Mouse (Mus musculus): Measurements from ENCODE around the gene Xpo4. TPM values are rescaled to one million over a fixed set of nuclear protein-coding genes. Genes with fewer than 3 reads are reported as not detected.

Gene Xpo4
- total RNA-seq, 2 experiments from 2014 or later: 11.6 to 12.8 TPM

- intact Hi-C loops (cut with DNase I): no loop called here
- no peak for DNase-seq
Measured at GRCm38 (mm10) chr14:57545526-57545925, 119.7 kb downstream of the Xpo4 start.

DNA sequence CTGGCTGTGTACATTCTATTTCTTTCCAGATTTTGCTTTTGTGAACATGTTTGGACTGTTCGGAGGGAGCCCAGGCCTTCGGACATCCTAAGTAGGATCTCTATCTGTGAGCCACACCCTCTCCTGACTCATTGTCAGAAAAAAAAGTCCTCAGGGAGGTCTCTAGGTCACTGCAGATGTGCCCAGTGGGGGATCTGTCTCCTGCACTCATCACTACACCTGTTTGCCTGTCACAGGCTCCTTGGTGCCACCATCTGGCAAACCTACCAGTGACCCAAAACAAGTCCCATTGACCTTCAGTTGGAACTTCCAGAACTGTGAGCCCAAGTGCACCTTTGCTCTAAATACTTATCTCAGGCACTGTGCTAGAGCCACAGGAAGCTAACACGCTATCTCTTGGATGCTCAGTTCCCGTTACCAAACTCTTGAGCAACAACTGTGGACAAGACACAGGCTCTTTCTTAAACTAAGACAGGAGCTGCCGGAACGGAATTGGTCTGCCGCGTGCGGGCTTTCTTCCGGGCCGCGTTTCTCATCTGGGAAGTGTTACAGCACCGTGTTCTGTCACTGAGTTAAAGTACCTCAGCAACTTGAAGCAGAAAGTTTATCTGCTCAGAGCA, 121.7 kb downstream of the Xpo4 start:
- intact Hi-C loops (cut with DNase I): no loop called here
- DNase-seq: no peak

GRCm38 (mm10) chr14:57542231-57542630, 123.0 kb downstream of the Xpo4 start:
- DNase-seq: no peak
- intact Hi-C loops (cut with DNase I): no loop called here

DNA sequence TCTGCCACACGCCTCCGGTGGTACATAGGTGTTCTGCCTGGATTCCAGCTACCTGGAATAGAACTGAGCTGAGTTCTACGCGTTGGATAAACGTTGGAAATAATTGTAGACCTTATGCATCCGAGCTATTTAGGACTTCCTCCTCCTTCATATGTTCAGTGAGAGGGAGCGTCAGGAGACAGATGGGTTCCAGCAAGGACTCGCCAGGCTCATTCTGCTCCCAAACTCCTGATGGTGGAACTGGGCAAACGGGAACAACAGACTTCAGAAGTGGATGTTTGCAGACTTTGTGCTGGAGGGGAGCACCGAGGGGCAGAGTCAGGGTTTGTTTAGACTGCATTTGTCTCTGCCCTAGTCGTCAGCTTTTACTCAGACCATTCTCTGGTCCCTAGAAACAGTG, 124.5 kb downstream of the Xpo4 start:
- intact Hi-C loops (cut with DNase I): no loop called here
- no peak for DNase-seq

DNA sequence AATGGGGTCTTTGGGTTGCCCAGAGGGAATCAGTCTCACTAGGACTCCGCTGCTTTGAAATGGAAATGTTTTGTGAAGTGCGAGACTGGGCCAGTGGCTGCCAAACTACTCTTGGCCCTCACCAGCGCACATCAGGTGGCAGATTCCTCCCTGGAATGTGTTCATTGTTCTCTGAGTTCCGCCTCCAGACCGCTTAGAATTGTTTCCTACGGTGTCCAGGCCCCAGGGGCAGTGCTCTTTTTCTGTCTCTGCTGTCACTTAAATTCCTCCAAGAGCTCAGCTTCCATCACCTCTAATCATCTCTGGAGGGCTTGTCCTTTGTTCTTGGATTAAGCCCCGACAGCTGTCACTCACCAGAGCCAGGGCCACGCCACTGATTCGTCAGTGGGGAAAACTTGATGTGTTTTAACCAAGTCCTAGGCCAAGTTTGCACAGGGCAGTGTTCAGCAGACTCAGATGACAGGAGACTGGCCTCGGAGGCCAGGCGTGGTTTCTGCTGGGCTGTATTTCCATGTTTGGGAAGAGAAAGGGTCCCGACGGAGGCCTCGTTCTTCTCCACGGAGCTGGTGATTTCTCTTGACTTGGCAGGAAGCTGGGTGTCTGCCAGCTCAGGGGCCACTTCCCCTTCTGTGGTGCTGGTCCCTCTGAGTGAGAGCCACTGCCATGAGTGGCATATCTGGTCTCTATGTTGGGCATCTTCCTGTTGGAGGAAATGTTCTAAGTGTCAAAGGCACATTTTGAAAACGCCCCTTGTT, 127.8 kb downstream of the Xpo4 start:
- peak in 1 of 2 experiments; percentile 41 for DNase-seq

DNA sequence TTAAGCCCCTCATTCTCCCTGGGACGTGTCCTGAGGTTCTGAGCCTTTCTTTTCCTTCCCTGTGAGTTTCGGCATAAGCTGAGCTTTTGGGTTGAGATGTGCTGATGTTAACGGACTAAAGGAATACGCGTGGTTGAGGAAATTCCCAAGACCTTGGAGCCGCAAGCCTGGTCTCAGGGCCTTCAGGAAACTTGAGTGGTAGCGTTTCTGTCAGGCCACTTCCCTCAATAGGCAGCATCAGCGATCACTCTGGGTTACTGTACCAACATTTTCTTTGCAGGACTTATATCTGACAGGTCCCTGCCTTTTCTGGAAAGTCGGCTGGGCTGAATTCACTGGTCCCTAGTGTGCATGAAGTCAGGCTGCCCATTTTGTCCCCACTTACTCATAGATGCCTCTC, 128.4 kb downstream of the Xpo4 start:
- DNase-seq: no peak
- intact Hi-C loops (cut with DNase I): loop anchor here (5.0 kb wide), 1 partner anchor 35 kb away; the partner anchor contains the start of gene Eef1akmt1

More for the DNA sequence above, 127.8 kb downstream of the Xpo4 start:
- intact Hi-C loops (cut with DNase I): loop anchor here (5.0 kb wide), 1 partner anchor 35 kb away; the partner anchor contains the start of gene Eef1akmt1

DNA sequence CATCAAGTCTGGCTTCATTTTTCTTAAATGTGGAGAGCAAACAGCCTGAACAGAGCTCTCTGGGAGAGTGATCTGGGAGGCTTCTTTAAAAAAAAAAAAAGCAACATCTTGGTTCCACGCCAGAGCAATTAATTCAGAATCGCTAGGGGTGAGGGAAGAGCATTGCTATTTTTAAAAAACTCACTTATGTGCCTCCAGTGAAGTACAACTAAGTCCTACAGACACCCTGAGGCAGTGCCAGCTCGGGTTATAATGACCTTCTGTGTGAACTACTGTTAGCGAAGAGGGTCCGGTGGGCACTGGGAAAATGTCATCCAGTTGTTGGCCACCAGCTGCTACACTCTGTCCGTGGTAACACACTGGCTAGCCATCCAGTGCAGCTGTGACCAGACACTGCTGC, 129.6 kb downstream of the Xpo4 start:
- intact Hi-C loops (cut with DNase I): loop anchor here (2.0 to 5.0 kb wide), 2 partner anchors 37 to 83 kb away; partner anchors contain the start of gene Eef1akmt1
- peak in 1 of 2 experiments; percentile 56 for DNase-seq

GRCm38 (mm10) chr14:57534961-57535360, 130.3 kb downstream of the Xpo4 start:
- peak; percentile 70 to 79 for DNase-seq
- intact Hi-C loops (cut with DNase I): loop anchor here (2.0 to 5.0 kb wide), 2 partner anchors 37 to 84 kb away; partner anchors contain the start of gene Eef1akmt1

DNA sequence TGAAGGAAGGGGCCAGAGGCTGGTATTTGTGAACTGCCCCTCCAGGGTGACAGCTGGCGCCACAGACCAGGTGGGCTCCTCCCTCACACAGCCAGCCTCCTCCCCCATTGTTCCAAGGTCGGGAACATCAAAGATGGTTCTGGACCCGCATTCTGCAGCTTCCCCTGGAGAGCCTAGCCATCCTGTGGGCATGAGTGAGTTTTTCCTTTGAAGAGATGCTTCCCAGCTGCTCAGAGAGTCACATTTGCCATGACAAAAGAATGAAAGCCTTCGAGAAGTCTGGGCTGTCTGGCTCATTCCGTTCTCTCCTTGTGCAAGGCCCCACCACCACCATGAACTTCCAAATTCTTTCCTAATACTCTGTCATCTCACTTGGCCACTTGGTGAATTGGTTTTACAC, 130.9 kb downstream of the Xpo4 start:
- intact Hi-C loops (cut with DNase I): loop anchor here (2.0 kb wide), 1 partner anchor 84 kb away; no protein-coding TSS in a partner anchor
- no peak for DNase-seq

DNA sequence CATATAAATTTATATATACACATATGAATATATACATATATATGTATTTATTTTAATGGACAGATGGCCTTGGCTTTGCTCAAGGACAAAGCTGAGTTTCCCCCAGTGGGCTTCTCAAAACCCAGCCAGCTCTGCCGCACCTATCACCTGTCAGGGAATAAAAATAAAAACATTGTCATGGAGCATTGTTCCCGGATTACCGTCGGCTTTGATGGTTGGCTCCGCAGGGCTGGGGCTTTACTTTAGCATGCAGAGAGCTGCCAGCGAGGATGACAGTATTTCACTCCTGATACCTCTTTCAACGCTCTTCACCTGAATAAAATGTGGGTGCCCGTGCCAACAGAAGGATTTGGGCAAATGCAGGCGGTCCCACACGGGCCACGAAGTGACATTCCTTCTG, 131.4 kb downstream of the Xpo4 start:
- DNase-seq: no peak
- intact Hi-C loops (cut with DNase I): loop anchor here (2.0 kb wide), 1 partner anchor 85 kb away; no protein-coding TSS in a partner anchor

DNA sequence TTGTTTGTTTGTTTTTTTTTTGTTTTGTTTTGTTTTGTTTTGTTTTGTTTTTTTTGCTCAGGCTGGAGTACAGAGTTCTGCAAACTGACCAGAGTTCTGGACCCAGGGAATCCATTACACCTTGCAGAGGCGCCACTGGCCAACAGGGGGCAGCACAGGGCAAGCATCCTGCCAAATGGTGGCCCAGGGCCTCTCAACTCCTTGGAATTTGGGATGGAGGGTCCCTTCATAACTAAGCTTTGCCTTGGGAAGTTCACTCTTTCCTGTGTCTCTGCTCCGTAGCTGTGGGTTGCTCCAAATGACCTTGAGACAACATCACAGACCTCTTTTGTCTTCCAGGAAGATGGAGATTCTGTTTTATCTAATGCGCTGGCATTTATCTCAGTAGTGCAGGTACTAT, 132.0 kb downstream of the Xpo4 start:
- DNase-seq: peak; percentile 68 to 80
- intact Hi-C loops (cut with DNase I): no loop called here

GRCm38 (mm10) chr14:57532577-57532976, 132.7 kb downstream of the Xpo4 start:
- intact Hi-C loops (cut with DNase I): no loop called here
- DNase-seq: no peak

DNA sequence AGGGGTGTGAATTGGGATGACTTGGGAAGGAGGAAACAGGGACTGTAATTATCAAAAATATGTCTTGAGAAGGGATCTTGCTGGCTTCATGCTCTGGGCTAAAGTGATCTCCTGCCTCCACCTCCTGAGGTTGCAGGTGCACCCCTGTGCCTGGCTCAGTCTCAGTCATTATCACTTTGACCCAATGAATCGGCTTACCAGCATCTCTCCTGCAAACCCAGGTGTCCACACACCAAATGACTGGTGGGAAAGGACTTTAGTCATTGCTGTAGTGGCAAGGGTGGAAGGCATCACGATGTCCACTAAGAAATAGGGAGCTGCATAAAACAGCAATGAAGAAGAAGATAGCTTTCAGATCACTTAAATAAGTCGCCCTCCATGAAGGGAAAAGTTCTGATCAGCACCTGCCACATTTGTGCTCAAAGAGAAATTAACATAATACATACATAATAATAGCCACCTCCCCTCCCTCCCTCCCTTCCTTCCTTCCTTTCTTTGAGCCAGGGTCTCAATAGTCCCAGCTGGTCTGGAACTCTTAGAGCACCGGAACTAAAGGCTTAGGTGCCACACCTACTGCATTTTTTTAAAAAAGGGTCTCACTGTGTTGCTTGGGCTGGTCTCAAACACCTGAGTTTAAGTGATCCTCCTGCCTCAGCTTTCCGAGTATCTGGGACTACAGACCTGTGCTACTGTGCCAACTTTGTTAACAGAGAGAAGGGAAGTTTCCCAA, 135.3 kb downstream of the Xpo4 start:
- no peak for DNase-seq
- intact Hi-C loops (cut with DNase I): loop anchor here (10.0 kb wide), 1 partner anchor 155 kb away; no protein-coding TSS in a partner anchor

DNA sequence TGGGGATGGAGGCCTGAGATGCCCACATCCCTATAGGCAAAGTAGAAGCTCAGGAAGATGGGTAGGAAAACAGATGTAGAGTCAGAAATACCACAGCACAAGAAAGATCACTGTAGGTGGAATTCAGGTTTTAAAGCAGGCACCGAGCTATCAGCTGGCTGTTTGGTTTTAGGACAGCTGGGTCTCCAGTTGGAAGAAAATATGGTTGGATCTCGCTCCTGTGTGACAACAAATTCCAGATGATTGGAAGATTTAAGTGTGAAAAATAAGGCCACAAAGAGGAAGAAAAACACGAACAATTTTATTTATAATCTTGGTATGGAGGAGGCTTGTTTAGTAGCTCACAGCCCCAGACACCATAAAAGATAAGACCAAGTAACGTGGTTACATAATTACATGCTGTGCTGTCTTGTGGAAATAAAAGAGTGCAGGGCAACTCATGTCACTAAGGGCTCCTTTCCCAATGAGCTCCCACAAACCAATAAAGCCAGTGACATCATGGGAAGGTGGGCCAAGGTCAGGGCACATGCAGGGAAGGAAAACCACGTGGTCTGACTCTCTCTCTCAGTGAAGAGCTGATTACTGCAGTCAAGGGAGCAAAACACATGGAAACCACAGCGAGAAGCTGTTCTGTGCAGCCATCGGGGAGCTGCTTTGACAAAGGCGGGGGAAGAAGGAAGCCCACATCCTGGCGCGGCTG, 136.0 kb downstream of the Xpo4 start:
- intact Hi-C loops (cut with DNase I): loop anchor here (10.0 kb wide), 1 partner anchor 154 kb away; no protein-coding TSS in a partner anchor
- peak; percentile 40 to 67 for DNase-seq

- intact Hi-C loops (cut with DNase I): loop anchor here (10.0 kb wide), 1 partner anchor 153 kb away; no protein-coding TSS in a partner anchor
- no peak for DNase-seq
Measured at GRCm38 (mm10) chr14:57527598-57527997, 137.6 kb downstream of the Xpo4 start.

Other genes with a start within 250 kb of the Xpo4 start
- gene Ift88, start 241.4 kb downstream of the Xpo4 start, total RNA-seq (2021): 1 to 10 TPM; 4.2 to 5.2 TPM
- 1 to 10 TPM; 4.3 to 6.0 TPM for gene Il17d, start 140.7 kb downstream of the Xpo4 start, total RNA-seq (2021)
- gene Eef1akmt1, start 93.8 kb downstream of the Xpo4 start, total RNA-seq (2021): 10 to 100 TPM; 29.6 to 31.6 TPM
- 1 to 10 TPM in 1 of 2 experiments, under 1 TPM in 1; 0.15 to 1.6 TPM for gene Gm49361, start 80.7 kb upstream of the Xpo4 start, total RNA-seq (2021)
- gene Lats2, start 93.0 kb upstream of the Xpo4 start, total RNA-seq (2021): 10 to 100 TPM; 39.5 to 40.1 TPM
- gene Sap18, start 132.8 kb upstream of the Xpo4 start, total RNA-seq (2021): 10 to 100 TPM; 61.1 to 70.6 TPM
- 1 to 10 TPM in 1 of 2 experiments, under 1 TPM in 1; 0.50 to 1.4 TPM for gene Ska3, start 160.8 kb upstream of the Xpo4 start, total RNA-seq (2021)
- 10 to 100 TPM; 65.9 to 68.9 TPM for gene Mrpl57, start 160.8 kb upstream of the Xpo4 start, total RNA-seq (2021)
- gene Zdhhc20, start 224.8 kb upstream of the Xpo4 start, total RNA-seq (2021): 10 to 100 TPM; 12.4 to 16.5 TPM